Mouse (Mus musculus): ENCODE data around the gene Mfsd12.

DNA sequence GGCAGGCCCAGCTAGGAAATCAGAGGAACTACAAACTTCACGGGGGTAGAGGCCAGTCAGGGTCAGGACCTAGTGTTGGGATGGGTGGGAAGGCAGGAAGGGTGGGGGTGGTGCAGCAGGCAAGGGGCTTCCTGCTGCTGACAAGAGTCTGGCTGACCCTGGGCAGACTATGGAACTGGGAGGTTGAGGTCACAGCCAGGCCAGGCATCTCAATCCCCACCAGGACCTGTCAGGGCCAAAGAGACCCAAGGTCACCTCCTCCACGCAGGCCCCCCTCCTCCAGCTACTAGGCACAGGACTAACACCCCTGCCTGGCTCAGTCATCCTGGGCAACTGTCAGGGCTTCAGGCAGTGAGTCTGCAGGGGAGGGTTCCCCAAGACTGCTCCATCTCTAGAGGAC, 29.3 kb upstream of the Mfsd12 start:
- TF ChIP-seq USF1 (IDR thresholded peaks at IDR 0.05; ENCODE audit: low read depth) (no peak), MYOD1 (IDR thresholded peaks at IDR 0.05; ENCODE audit: control insufficient read depth, insufficient read length, low read depth) (no peak), CTCF (IDR thresholded peaks at IDR 0.05; ENCODE audit: control insufficient read depth, insufficient read depth, insufficient read length) (no peak), MYOG (IDR thresholded peaks at IDR 0.05; ENCODE audit: control insufficient read depth, extremely low read depth, insufficient read length) (no peak)

All from C2C12 (cell line).